Mouse (Mus musculus) heart, embryonic 14.5 days (tissue): ENCODE measurements at regions not wholly inside any gene's neighbourhood (a gene's known extent, or its start where the extent isn't known, plus 50 kb on each side); places are given as distances from the start of the nearest gene placed in this dataset.

Experiments
- ATAC-seq: fragments of 200-750 bp; cut with Nextera tagmentation; 2 replicates; pipeline ENCODE4 v1.8.0; 2017; ENCODE audit warnings: low read depth, moderate TSS enrichment; ENCODE audit not compliant: insufficient number of reproducible peaks, insufficient read depth, low FRiP score
- H3K27ac ChIP-seq, 2 experiments: fragments of 200-500 bp in 1 of 2; fragments of 300-500 bp in 1 of 2; sonication (generic) in 1 of 2; replicated peaks in 1 of 2; 2 replicates each; pipeline ENCODE4 v1.5.1; 2012 to 2014; ENCODE audit warnings: low read depth in 2 of 2, low read length in 2 of 2, control low read depth in 1 of 2, mild to moderate bottlenecking in 1 of 2, mixed read lengths in 1 of 2; ENCODE audit not compliant: control insufficient read depth in 1 of 2, insufficient read depth in 1 of 2
- H3K27me3 ChIP-seq: fragments of 300-500 bp; sonication (generic); 2 replicates; pipeline ENCODE4 v1.6.1; 2014; ENCODE audit warnings: mild to moderate bottlenecking, low read length, control low read depth; ENCODE audit not compliant: control insufficient read depth, insufficient read depth
- H3K36me3 ChIP-seq: fragments of 300-500 bp; sonication (generic); 2 replicates; pipeline ENCODE4 v1.6.1; 2014; ENCODE audit warnings: mild to moderate bottlenecking, control low read depth, low read length, mixed read lengths; ENCODE audit not compliant: control insufficient read depth, insufficient read depth
- H3K4me1 ChIP-seq, 2 experiments: fragments of 200-500 bp in 1 of 2; fragments of 300-500 bp in 1 of 2; sonication (generic) in 1 of 2; 2 replicates each; pipeline ENCODE4 v1.6.1; 2012 to 2014; ENCODE audit warnings: low read length in 2 of 2, control low read depth in 1 of 2, mixed read lengths in 1 of 2; ENCODE audit not compliant: control insufficient read depth in 2 of 2, insufficient read depth in 2 of 2
- H3K4me2 ChIP-seq: fragments of 300-500 bp; sonication (generic); 2 replicates; pipeline ENCODE4 v1.6.1; 2014; ENCODE audit warnings: mild to moderate bottlenecking, low read length
- H3K4me3 ChIP-seq, 2 experiments: fragments of 200-500 bp in 1 of 2; fragments of 300-500 bp in 1 of 2; sonication (generic) in 1 of 2; 2 replicates each; pipeline ENCODE4 v1.5.1; 2012 to 2014; ENCODE audit warnings: low read length in 2 of 2, mild to moderate bottlenecking in 2 of 2, control low read depth in 1 of 2, low read depth in 1 of 2, moderate library complexity in 1 of 2; ENCODE audit not compliant: control insufficient read depth in 1 of 2, insufficient read depth in 1 of 2
- H3K9ac ChIP-seq: fragments of 300-500 bp; sonication (generic); 2 replicates; pipeline ENCODE4 v1.6.1; 2014; ENCODE audit warnings: mild to moderate bottlenecking, low read length
- H3K9me3 ChIP-seq: fragments of 300-500 bp; sonication (generic); 2 replicates; pipeline ENCODE4 v1.6.1; 2016; ENCODE audit warnings: low read length, control low read depth; ENCODE audit not compliant: control insufficient read depth
- WGBS: fragments of 180-500 bp; shearing (Covaris S2); extraction: QIAGEN DNeasy Blood & Tissue Kit; methylation state at CpG from one replicate; pipeline ENCODE4 v1.1.7; 2014; 5-methylcytosine and 5-hydroxymethylcytosine counted together

- no peaks in the 10 kb centered on the region for H3K36me3 ChIP-seq
- 75% methylated on average over 2 of the region's 2 CpGs for WGBS
- no peaks in the 10 kb centered on the region for H3K9me3 ChIP-seq
- no peaks in the 10 kb centered on the region for H3K4me1 ChIP-seq
- no peak for ATAC-seq
- no peak overlapping the region for H3K4me3 ChIP-seq
- no peak overlapping the region for H3K27ac ChIP-seq
- no peaks in the 10 kb centered on the region for H3K27me3 ChIP-seq
- no peak overlapping the region for H3K4me2 ChIP-seq
- H3K9ac ChIP-seq, result no peak overlapping the region
These were observed 186.4 kb downstream of the Irs2 start for GRCm38 (mm10) chr8:10821901-10822300.

DNA sequence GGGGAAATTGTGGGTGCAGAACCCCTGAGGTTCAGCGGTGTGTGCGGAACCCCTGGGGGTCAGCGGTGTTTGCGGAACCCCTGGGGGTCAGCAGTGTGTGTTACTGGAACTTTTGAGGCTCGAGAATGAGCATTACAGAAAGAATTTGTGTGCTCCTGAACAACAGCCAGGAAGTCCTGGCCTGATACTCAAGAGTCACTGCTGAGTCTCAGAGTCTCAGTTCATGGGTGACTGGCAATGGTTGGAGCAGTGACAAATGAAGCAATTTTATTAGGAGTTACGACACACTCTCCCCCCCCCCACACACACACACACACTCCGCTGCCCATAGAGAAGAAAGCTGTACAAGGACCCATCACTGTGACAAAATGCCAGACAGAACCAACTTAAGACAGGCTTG is 193.8 kb downstream of the Irs2 start:
- no peak for ATAC-seq
- no peaks in the 10 kb centered on the region for H3K27me3 ChIP-seq
- no peak overlapping the region for H3K27ac ChIP-seq
- no peak overlapping the region for H3K4me3 ChIP-seq
- 80% methylated on average over 7 of the region's 7 CpGs for WGBS
- no peaks in the 10 kb centered on the region; a peak in 1 of 4 replicates for H3K4me1 ChIP-seq
- H3K36me3 ChIP-seq, result no peaks in the 10 kb centered on the region
- no peaks in the 10 kb centered on the region for H3K9me3 ChIP-seq
- no peak overlapping the region for H3K4me2 ChIP-seq
- no peak overlapping the region for H3K9ac ChIP-seq

GRCm38 (mm10) chr8:10812060-10812670 is 196.1 kb downstream of the Irs2 start:
- no peaks in the 10 kb centered on the region for H3K27me3 ChIP-seq
- no peaks in the 10 kb centered on the region for H3K9me3 ChIP-seq
- no peak overlapping the region for H3K27ac ChIP-seq
- no peak overlapping the region for H3K9ac ChIP-seq
- H3K4me1 ChIP-seq, result no peaks in the 10 kb centered on the region; a peak in 1 of 4 replicates
- no peak for ATAC-seq
- H3K4me3 ChIP-seq, result no peak overlapping the region
- 54% methylated on average over 10 of the region's 10 CpGs for WGBS
- no peaks in the 10 kb centered on the region for H3K36me3 ChIP-seq
- H3K4me2 ChIP-seq, result no peak overlapping the region

DNA sequence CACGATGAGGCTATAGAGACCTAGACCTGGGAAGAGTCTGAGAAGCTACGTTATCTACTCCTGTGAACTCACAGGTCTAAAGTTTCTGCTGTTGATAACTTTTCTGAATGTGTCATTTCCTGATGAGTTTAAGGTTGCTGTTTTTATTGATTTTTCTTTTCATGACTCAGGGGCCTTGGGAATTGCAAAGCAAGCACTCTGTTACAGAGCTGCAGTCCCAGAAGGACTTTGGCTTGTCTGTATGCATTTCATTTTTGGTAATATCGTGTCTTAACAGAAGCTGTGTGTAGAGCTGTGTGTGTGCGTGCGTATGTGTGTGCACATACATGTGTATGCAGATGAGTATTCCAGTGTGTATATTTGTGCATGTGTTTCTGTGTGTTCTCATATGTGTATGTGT is 201.2 kb downstream of the Irs2 start:
- Histone ChIP-seq H3K36me3 (no peaks in the 10 kb centered on the region), H3K27ac (no peak overlapping the region), H3K4me1 (peaks cover 4 to 10% of the 10 kb centered on the region in 2 experiments), H3K9me3 (no peaks in the 10 kb centered on the region), H3K4me2 (no peak overlapping the region), H3K4me3 (no peak overlapping the region), H3K9ac (no peak overlapping the region), H3K27me3 (no peaks in the 10 kb centered on the region)
- ATAC-seq, result no peak
- WGBS, result 93% methylated on average over 5 of the region's 5 CpGs

DNA sequence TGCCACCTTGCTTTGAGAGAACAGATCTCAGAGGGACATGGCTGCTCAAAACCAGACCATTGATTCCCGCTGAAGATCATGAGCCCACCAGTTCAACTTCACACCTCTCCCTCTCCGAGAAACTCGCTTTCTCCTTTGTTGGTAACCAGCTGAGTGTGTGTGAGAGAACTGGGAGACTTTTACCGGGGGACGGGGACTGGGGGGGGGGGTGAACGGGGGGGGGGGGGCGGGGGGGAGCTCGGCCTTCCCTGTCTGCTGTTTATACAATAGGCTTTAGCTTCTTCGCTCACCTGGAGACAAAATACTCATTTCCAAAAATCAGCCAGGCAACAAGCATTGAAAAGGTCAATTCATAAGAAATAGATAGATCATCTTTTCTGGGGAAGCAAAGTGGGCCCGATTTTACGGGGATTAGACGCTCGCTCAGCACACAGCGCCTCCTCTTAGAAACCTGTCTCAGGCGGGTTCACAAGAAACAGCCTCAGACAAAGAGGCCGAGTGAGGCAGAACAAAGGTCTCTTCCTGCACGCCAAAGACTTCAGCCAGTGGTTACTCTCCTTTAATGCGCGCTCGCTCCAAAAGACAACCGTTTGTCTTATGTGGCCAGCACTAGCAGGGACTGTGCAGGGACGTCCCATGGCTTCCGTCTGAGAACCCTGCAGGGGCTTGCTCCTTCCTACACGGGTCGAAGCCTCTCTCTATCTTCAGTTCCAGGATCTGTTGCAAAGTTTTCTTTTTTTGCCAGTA is 202.7 kb downstream of the Irs2 start:
- Histone ChIP-seq H3K27ac (no peak overlapping the region), H3K4me3 (no peak overlapping the region), H3K4me1 (peaks cover 13 to 17% of the 10 kb centered on the region in 2 experiments), H3K9ac (no peak overlapping the region), H3K36me3 (no peaks in the 10 kb centered on the region), H3K27me3 (no peaks in the 10 kb centered on the region), H3K4me2 (peak overlapping the region; percentile 46), H3K9me3 (no peaks in the 10 kb centered on the region)
- WGBS, result 11% methylated on average over 24 of the region's 25 CpGs
- no peak for ATAC-seq

GRCm38 (mm10) chr8:10804974-10805373 is 203.3 kb downstream of the Irs2 start:
- Histone ChIP-seq H3K27ac (no peak overlapping the region), H3K4me1 (peaks cover 13 to 17% of the 10 kb centered on the region in 2 experiments), H3K27me3 (no peaks in the 10 kb centered on the region), H3K36me3 (no peaks in the 10 kb centered on the region), H3K9me3 (no peaks in the 10 kb centered on the region), H3K4me2 (no peak overlapping the region), H3K9ac (no peak overlapping the region), H3K4me3 (no peak overlapping the region)
- no peak for ATAC-seq
- WGBS, result 23% methylated on average over 3 of the region's 3 CpGs

DNA sequence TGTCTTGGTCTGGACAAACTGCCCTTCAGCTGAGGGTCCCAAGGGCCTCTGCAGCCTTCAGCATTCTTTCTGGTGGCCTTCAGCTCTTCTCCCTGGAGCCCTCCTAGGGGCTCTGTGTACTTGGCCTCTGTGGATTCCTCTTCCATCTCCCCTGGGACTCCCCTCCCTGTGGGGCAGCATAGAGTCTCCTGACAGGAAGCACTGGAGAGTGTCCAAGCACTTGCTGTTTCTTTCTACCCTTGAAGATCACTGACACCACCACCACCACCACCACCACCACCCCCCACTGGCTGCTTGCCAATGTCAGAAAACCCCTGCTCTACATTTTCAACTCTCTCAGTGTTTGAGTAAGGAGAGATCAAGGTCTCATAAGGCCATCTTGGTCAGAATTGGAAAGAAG is 206.3 kb downstream of the Irs2 start:
- Histone ChIP-seq H3K9ac (no peak overlapping the region), H3K27me3 (no peaks in the 10 kb centered on the region), H3K4me2 (no peak overlapping the region), H3K4me1 (peaks cover 13 to 17% of the 10 kb centered on the region in 2 experiments), H3K36me3 (no peaks in the 10 kb centered on the region), H3K9me3 (no peaks in the 10 kb centered on the region), H3K4me3 (no peak overlapping the region), H3K27ac (peak overlapping the region in 1 of 2 experiments; percentile 55; a peak in 1 of 4 replicates)
- ATAC-seq, result no peak
